Mouse (Mus musculus): ENCODE measurements around the gene Defb10. TPM values are rescaled to one million over a fixed set of nuclear protein-coding genes. Genes with fewer than 3 reads are reported as not detected.
"Not testable (repeated sequence)": the region's sequence is repeated elsewhere in the genome, so short reads cannot be mapped to it uniquely, and the experiment has no call there.

Gene Defb10
- not detected in 2 replicates for polyA plus RNA-seq (2012; ENCODE audit: insufficient read depth, insufficient read length, missing spikeins)

GRCm38 (mm10) chr8:21858586-21858985, at the start of gene Defb10:
Defb10 (plus strand) TSS chr8:21858901.
- not testable (repeated sequence) for H3K4me3 ChIP-seq (ENCODE audit: insufficient read depth, low read depth, low read length); H3K4me1 ChIP-seq (ENCODE audit: control insufficient read depth, insufficient read depth, insufficient read length, low read length); H3K27ac ChIP-seq (replicated peaks; ENCODE audit: low read depth, low read length)

DNA sequence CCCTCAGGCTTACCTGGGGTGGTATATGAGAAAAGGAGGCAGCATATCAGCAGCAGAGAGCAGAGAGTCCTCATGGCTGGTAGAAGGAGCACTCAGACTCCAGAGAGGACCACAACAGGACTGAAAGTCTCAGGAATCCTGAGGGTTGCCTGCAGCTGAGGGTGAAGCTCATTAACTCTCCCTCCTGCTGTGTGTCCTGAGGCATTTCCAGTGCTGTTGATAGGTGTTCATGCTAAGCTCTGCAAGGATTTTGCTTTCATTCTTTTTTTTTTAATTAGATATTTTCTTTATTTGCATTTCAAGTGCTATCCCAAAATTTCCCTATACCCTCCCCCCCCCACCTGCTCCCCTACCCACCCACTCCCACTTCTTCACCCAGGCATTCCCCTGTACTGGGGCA, 26.6 kb downstream of the Defb10 start, which contains the start of gene Defb9:
Gene Defb9, minus strand, starts transcription at position 101 of the 400 bp plus-strand sequence.
- not testable (repeated sequence) for H3K4me1 ChIP-seq (ENCODE audit: control insufficient read depth, insufficient read depth, insufficient read length, low read length); H3K4me3 ChIP-seq (ENCODE audit: insufficient read depth, low read depth, low read length); H3K27ac ChIP-seq (replicated peaks; ENCODE audit: low read depth, low read length)

DNA sequence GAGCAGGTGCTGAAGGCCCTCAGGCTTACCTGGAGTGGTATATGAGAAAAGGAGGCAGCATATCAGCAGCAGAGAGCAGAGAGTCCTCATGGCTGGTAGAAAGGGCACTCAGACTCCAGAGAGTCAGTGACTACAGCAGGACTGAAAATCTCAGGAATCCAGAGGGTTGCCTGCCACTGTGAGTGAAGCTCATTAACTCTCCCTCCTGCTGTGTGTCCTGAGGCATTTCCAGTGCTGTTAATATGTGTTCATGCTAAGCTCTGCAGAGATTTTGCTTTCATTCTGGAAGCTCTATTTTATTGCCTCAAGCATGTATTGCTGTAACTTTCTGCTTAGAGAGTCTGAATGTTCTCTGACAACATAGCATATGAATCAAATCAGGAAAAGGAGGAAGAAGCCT, 47.6 kb downstream of the Defb10 start, which contains the start of gene Defb11:
Gene Defb11, minus strand, starts transcription at position 123 of the 400 bp plus-strand sequence.
- not testable (repeated sequence) for H3K4me1 ChIP-seq (ENCODE audit: control insufficient read depth, insufficient read depth, insufficient read length, low read length); H3K27ac ChIP-seq (replicated peaks; ENCODE audit: low read depth, low read length); H3K4me3 ChIP-seq (ENCODE audit: insufficient read depth, low read depth, low read length)

Other genes with a start within 250 kb of the Defb10 start
- gene Defa26, start 240.7 kb upstream of the Defb10 start, polyA plus RNA-seq (2012; ENCODE audit: insufficient read depth, insufficient read length, missing spikeins), result not detected in 2 replicates
- not detected in 2 replicates for gene Defa17, start 203.1 kb upstream of the Defb10 start, polyA plus RNA-seq (2012; ENCODE audit: insufficient read depth, insufficient read length, missing spikeins)
- not detected in 2 replicates for gene Defa34, start 193.1 kb upstream of the Defb10 start, polyA plus RNA-seq (2012; ENCODE audit: insufficient read depth, insufficient read length, missing spikeins)
- not detected in 2 replicates for gene AY761184, start 155.3 kb upstream of the Defb10 start, polyA plus RNA-seq (2012; ENCODE audit: insufficient read depth, insufficient read length, missing spikeins)
- gene Defa24, start 124.4 kb upstream of the Defb10 start, polyA plus RNA-seq (2012; ENCODE audit: insufficient read depth, insufficient read length, missing spikeins), result not detected in 2 replicates
- not detected in 2 replicates for gene Defb50, start 35.4 kb upstream of the Defb10 start, polyA plus RNA-seq (2012; ENCODE audit: insufficient read depth, insufficient read length, missing spikeins)
- not detected in 2 replicates for gene Defb2, start 19.0 kb upstream of the Defb10 start, polyA plus RNA-seq (2012; ENCODE audit: insufficient read depth, insufficient read length, missing spikeins)
- gene Defb9, start 26.5 kb downstream of the Defb10 start, polyA plus RNA-seq (2012; ENCODE audit: insufficient read depth, insufficient read length, missing spikeins), result not detected in 2 replicates
- gene Defb11, start 47.5 kb downstream of the Defb10 start, polyA plus RNA-seq (2012; ENCODE audit: insufficient read depth, insufficient read length, missing spikeins), result not detected in 2 replicates
- gene Defb15, start 73.8 kb downstream of the Defb10 start, polyA plus RNA-seq (2012; ENCODE audit: insufficient read depth, insufficient read length, missing spikeins), result not detected in 2 replicates
- not detected in 2 replicates for gene Defb35, start 79.5 kb downstream of the Defb10 start, polyA plus RNA-seq (2012; ENCODE audit: insufficient read depth, insufficient read length, missing spikeins)
- not detected in 2 replicates for gene Defb13, start 87.9 kb downstream of the Defb10 start, polyA plus RNA-seq (2012; ENCODE audit: insufficient read depth, insufficient read length, missing spikeins)
- gene Fam90a1a, start 99.8 kb downstream of the Defb10 start, polyA plus RNA-seq (2012; ENCODE audit: insufficient read depth, insufficient read length, missing spikeins), result not detected in 2 replicates
- not detected in 2 replicates for gene Ccdc70, start 110.9 kb downstream of the Defb10 start, polyA plus RNA-seq (2012; ENCODE audit: insufficient read depth, insufficient read length, missing spikeins)
- not detected in 2 replicates for gene Atp7b, start 201.4 kb downstream of the Defb10 start, polyA plus RNA-seq (2012; ENCODE audit: insufficient read depth, insufficient read length, missing spikeins)
- gene Alg11, start 201.8 kb downstream of the Defb10 start, polyA plus RNA-seq (2012; ENCODE audit: insufficient read depth, insufficient read length, missing spikeins), result 4.6 and 7.3 TPM in 2 replicates